Mouse (Mus musculus) c-Kit-negative CD71-positive TER-119-positive erythroid progenitor cells, embryonic 14.5 days (primary cell): ENCODE data around the gene Nr2e3.
"Not testable (repeated sequence)": the region's sequence is repeated elsewhere in the genome, so short reads cannot be mapped to it uniquely, and the experiment has no call there.

Experiments used
- DNase-seq: peaks from one replicate; pipeline ENCODE4 v3.0.0-alpha.2; 2013; ENCODE audit warnings: low read depth, low spot score

The Nr2e3 gene

DNA sequence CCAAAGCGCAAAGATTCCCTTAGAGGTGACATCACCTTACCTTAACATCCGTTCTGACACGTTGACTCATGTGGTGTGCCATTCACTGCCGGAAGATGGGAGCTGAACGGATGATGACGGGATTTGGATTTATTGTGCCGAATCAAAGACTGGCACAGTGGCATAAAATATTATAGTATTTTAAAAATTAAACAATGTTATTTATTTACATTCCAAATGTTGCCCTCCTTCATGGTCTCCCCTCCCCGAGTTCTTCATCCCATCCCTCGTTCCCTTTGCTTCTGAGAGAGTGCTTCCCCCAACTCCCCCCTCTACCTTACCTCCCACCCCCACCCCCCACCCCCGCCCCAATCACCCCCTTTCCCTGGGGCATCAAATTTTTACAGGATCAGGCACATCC lies at the start of gene Nr2e3:
Gene Nr2e3 (minus strand): TSS at position 101 of the 400 bp plus-strand sequence.
- no peak for DNase-seq

DNA sequence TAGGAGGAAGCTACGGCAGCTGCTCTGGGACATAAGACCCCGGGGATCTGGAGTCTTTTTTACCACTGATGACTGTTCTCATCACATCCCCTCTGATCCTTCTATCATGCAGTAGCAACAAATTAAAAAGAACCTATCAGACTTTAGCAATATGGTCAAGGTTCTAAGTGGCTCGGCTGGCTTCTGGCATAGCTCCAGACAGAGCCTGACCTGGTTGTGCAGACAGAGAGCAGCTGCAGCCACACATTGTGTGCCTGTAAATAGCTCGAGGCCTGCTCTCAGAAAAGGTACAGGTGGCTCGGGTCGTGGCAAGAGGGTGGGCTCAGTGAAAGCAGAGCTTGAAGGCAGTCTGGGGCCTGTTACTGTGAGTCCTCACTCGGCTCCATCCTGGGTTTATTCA lies 48.5 kb upstream of the Nr2e3 start:
- no peak for DNase-seq

DNA sequence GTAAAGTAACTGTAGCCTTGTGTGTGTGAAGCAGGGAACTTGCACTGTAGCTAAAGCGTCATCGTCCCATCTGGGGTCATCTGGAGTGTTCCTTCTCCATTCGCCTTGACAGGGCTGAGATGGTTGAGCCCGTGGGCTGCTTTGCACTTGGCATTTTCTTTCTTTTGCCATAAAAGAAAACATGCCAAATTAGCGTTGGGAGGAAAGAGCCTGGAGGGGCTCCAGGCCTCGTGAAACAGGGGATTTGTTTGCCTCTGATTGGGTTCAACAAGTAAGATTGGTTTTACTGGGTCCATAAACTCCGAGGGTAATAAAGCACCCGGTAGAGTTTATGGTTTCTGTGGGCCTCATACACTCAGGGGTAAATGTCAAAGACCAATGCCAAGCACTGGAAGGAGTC lies 41.9 kb upstream of the Nr2e3 start:
- no peak for DNase-seq

DNA sequence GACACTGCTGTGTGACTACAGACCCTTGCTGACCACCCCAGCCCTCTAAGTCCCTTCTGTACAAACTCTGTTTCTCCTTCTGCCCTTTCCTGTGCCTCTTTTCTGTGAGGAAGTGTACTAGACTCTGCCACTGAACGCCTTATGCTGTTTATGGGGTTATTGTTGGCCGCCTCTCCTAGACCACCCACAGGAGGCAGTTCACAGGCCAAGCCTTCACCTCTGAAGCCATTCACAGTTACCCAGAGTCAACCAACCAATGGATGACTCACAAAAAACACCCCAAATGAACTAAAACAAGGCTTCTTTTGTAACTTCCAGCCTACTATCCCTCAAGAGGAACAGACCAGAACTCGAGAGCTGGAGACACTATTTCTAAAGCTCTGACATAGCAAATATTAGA lies 41.0 kb upstream of the Nr2e3 start:
- no peak for DNase-seq

DNA sequence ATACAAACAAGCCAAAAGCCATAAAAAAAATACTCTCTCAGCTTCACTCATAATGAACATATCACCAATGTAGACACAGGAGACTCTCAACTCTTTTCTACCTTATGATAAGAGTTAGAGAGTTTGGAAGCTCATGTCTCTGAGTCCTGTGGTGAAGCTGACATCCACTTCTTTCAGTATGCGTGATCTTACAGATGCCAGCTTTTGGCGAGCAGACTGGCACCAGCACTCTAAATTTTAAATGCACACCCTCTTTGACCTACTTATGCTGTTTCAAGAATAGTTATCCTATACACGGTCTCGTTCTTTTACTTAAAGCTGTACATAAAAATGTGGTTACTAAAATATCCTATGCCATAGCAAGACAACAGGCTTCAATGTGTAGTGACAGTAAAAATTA lies 37.3 kb upstream of the Nr2e3 start:
- no peak for DNase-seq

DNA sequence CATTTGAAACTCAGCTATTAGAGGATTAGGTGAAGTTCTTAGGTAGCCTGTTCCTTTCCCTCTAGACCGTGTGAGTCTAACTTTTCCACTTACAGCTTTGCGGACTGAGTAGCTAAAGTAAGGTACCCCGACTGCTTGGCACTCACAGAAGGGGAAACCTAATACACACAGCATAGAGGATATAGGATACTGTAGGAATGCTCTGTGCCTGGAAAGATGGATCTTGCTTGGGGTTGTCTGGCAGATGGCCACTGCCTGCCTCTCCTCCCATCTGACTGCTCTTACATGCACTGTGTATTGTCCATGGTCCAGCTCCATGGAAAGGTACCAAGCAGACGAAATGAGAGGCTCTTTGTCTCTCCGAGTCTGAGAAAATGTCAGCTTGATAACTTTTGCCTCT lies 30.9 kb upstream of the Nr2e3 start:
- no peak for DNase-seq

DNA sequence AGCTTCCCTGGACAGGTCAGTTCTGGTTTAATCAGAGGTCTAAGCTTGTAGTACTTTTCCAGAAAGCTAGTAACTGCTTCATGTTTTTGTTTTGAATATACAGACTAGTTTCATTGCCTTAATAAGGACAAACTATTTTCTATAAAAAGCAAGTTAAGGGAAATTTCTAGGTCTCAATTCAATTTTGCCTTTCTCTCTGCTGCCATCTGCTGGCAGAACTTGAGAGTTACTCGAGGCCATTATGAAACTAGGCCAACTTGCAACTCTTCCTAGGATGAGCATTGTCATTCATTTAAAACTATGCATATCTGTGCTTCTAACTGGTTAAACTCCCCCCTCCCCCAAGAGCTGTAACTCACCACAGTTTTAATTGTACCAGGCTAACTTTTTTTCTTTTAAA lies 29.4 kb upstream of the Nr2e3 start:
- DNase-seq = peak; percentile 36

DNA sequence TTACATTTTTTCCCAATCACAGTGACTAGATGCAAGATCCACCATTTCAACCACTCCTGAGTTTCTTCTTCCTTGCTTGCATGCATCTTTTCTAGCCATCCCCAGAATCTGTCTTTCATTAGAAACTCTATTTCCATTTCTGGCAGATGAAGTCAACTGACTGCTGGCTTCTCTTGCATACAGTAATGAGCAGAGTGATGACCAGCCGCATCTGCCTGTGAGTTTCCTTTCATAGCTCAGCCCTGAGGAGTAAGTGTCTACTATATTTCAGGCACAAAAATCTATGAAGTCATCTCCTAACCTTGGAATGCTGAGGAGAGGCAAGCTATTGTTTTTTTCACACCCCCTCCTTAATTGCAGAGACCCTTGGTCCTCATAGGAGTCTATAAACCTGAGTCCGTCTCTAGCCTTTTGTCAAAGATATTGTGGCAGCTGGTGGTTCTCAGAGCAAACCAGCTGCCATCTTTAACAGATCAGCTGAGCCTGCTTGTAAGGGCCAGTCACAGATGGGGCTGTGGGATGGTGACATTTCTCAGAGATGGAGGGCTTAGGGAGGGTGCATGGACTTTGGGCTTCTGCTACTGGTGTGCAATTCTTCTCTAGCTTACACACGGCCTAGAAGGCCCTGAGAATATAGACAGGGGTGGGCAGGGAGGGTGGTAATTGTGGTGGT lies 25.6 kb upstream of the Nr2e3 start:
- no peak for DNase-seq

DNA sequence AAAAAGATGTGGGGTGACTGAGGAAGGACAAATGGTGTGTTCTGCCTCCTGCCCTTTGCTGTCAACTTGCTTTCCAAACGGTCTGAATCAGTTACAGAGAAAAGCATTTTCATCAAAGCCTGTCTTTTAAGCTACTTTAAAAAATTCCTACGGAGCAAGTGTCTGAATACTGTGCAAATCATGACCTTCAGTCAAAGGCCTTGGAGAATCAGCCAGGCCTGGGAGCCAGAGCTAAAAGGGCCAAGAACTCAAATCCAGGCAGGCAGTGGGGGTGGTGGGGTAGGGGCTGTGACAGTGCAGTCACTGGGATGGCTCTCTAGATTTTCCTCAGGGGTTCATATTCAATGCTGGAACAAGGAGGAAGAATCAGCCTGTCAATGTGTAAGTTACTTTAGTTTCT lies 20.7 kb upstream of the Nr2e3 start:
- no peak for DNase-seq

DNA sequence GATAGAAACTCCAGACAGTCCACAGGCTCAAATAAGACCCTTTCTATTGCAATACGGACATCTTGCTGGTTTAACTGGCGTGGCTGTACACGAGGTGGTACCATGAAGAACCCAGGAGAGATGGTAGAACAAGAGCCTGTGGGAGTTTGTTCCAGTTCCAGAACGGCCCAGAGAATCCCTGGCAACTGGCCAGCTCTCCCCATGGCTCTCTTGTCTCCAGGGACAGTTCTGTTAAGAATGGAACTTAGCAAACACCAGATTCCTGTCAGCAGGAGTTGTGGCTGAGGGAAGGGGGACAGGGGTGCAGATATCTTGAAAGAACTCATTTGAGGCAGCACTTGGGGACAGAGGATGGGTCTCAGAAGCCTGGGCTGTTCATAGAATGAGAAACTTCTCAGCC lies 10.8 kb upstream of the Nr2e3 start:
- DNase-seq = no peak

DNA sequence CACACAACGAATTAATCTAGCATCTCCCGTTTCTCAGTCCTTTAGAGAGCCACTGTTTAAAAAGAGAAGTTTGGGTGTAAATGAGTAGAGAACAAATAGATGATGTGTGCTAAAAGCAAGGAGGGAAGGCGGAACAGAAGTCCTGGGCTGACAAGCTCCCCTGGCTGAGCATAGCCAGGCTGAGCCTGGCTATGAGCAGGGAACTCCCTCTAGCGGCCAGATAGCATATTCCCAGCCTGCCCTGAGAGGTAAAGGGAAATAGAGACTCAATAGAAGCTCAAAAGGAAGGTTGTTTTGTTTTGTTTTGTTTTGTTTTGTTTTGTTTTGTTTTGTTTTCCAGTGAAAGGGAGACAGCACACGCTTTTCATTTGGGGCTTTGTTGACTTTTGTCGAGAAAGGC lies 8.9 kb upstream of the Nr2e3 start:
- DNase-seq = peak; percentile 9

DNA sequence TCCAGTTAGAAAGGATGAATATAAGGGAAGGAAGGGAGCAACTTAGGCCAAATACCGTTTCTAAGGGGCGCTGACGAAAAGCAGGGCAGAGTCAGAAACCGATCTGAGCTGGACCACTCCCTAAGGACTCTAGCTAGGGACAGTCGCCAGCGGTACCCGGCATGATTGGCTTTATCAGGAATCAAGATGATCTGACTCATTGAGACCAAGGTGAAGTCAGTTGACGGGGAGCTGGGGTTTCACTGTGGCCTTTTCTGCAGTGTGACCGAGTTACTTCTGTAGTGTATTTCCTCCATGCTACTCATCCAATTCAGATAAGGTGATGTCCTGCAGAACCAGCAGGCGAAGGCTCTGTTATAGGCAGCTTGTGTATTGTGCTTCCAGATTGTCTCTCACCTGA lies 4.6 kb upstream of the Nr2e3 start:
- no peak for DNase-seq

DNA sequence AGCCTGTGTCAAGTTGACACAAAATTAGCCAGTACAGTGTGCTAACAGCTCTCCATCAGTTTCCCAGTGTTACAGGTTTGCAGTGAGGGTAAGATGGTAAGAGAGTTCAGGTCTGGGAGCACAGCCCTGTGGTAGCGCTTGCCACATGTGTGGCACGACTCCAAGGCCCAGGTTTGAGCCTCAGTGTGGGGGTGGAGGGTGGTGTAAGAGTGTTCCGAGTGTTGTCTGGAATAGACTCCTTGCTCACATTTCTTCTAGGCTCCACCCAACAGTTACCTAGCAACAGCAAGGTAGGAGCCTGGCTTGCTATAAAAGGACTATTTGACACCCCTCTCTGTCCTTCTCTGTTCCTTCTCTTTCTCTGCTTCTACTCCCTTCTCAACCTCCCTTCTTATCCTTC lies 3.9 kb upstream of the Nr2e3 start:
- DNase-seq = no peak

DNA sequence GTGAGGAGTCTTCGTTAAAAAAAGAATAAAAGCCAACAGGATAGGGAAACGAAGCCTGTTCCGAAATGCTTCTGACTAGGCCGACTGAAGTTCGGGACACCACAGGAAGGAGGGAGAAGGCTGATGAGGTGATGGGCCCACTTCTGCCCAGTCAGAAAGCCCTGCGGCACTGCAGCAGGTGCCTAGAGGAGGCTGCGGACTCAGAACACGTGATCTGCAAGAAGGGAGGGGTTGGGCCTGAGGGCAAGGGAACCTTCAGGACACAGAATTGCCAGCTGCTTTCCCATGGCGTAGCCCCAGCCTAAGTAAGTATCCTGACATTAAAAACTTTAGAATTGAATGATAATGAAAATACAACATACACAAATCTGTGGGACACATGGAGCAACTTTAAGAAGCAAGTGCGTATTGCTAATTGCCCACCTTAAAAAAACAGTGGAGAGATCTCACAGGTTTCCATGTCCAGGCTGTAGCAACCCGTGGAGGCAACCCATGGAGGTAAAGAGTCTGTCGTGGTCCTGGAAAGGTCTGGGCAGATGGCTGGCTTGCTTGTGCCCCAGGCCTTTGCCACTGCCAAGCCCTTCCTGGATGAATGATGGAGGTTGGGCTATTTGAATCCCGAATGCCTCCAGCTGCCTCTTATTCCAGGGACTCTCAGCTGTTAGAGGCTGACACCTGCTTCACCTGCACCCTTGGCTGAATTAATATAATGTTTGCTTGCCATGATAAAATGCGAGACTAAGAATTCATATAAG lies 919 bp upstream of the Nr2e3 start:
- no peak for DNase-seq

DNA sequence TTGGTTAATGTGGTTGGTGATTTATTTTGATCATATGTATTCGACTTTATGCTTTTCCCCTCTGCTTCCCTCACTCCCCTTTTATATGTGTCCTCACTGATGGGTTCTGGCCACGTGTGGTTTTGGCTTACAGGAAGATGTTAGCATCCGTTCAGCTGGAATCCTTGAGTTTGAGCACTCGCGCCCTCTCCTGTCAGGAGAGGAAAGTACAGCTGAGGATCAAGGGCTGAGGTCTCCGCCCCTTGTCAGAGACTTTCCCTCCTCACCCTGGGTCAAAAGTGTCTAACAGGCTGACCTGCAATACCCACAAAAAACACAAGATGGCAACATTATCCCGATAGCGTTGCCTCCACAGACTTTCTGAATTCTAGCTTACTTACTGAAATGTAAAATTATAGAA lies 1.2 kb downstream of the Nr2e3 start:
- DNase-seq = peak; percentile 8

DNA sequence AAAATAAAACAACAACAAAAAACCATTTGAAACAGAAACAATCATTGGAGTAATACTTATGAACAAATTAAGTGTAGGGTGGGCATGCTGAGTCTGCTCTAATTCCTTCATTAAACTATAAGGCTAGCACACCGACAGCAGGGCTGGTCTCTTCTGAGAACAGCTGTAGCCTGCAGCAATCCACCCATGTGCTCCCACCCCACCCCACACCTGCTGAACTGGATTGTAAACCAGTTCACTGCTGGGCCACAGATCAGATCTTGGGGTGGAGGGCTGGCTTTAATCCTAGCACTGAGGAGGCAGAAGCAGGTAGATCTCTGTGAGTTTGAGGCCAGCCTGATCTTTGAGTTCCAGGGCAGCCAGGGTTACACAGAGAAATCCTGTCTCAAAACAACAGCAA lies 2.3 kb downstream of the Nr2e3 start:
- not testable (repeated sequence) for DNase-seq

DNA sequence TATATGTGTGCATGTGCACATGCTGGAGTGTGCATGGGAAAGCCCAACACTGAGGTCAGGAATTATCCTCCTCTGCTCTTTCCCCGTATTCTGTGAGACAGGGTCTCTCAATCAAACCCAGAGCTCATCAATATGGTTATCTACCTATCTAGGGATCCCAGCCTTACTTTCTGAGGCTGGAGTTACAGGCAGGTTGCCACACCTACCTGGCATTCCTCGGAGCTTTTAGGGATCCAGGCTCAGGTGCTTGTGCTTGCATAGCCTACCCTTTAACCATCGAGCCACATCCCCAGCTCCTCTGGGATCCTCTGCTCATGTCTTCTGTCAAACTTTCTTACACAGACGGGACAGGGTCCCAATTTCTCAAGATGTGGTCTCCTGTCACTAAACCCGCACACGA lies 4.0 kb downstream of the Nr2e3 start:
- no peak for DNase-seq

DNA sequence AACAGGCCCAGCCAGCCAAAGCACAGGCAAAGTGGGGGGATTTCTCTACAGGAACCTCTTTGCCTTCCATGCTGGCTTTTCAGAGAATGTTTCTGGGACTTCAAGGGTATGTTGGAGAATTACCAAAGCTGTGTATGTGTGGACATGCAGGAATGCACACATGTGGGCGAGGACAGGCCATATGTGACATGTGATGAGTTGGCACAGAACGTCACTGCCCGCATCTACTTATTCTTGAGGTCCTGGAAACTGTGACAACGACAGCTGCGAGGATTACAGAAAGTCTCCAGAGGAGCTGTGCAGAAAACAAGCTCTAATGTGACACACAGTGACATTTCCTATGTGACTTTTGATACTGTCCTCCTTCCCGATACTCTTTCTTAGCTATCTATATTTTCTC lies 4.8 kb downstream of the Nr2e3 start:
- DNase-seq = no peak

DNA sequence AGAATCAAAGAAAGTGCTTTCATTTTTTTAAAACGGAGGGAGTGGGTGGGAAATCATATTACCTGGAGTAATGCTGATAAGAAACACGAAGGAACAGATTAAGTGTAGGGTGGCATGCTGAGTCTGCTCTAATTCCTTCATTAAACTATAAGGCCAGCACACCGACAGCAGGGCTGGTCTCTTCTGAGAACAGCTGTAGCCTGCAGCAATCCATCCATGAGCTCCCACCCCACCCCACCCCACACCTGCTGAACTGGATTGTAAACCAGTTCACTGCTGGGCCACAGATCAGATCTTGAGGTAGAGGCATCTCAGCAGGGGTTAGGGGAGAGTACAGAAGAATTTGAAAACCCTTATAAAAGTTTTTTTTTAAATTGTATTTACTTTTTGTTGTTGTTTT lies 5.3 kb downstream of the Nr2e3 start:
- DNase-seq = no peak

DNA sequence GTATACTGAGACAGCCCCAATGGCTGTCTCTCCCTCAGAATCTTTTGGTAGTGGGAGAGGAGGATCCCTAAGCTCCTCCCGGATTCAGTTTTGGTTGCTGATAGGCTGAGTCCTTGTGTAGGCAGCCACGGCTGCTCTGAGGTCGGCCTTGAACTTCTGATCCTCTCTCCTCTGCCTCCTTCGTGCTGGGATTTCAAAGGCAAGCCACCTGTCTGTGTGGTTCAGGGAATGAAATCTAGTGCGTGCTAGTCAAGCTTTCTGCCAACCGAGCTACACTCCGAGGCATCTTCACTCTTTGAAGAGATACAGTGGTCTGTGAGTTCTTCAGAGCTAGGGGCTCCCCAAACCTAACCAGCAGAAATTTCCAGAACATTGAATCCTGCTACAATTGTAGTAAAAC lies 6.9 kb downstream of the Nr2e3 start:
- no peak for DNase-seq

DNA sequence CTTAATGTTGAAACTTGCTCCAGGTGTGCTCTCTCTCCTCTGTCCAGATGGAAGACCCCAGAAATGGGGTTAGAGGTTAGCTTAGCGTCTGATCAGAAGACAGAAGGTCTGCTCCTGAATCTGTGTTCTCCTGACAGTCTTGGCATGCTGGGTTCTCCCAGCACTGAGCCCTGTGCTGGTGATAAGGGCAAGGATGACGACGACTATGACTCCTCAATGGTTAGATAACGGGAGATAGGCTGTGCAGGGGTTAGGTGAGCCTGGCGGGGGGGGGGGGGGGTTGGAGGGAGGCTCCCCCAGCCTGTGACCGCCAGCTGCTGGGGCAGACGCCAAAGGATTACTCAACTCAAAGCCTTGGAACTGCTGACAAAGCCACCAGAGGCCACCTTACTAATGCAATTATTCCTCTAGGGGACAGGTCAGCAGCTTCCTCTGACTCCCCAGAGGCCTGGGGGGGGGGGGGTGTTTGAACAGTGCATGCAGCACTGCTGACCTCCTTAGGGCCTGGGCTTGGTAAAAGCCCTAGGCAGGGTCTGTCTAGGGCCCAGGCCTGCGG lies 7.9 kb downstream of the Nr2e3 start:
- DNase-seq = no peak

DNA sequence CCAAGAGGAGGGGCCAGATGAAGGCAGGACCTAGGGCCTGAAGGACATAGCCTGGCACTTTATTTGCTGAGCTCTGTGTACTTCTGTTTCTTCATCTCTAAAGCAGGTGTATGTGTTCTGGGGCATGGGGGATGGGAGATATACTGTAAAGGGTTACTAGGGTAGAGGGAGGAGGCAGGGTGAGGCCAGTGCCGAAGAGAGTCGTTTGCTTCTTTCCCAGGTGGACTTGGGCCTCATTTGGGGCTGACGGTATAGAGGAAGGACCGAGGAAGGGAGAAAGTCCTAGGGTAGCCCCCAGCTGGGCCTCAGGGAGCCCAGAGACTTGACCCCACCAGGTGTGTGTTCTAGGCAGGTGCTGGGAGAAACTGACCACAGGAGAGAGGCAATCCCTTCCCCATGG lies 8.5 kb downstream of the Nr2e3 start:
- DNase-seq = no peak

DNA sequence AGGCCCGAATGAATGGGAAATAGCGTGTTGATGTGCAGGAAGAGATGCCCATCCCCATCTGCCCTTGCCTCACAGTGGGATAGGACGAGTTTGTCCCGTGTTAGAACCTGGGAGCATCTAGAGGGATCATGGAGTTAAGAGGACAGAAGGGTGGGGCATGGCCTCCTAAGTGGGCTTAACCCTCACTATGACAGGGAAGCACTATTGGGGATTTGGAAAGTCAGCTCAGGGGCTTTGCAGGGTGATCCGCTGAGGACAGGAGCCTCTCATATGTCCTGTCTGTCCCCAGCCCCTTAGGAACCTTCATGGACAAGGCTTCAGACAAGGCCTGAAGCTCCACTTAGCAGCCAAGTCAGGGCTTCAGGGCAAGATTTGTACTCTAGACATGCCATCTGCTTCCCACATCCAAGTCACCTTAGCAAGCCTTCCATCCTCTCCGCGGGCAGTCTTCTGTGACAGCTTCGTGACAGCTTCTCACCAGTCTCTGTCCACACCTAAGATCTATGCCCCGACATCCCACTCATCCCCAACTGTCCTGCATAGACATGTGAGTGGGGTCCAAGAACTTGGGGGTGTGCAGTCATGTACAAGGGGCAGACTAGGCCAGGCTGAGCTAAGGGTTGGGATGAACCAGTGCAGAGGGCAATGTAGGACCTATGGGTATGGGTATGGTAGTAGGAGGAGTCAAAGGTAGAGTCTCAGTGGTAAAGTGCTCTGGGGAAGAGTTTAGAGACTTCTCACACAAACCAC lies 9.3 kb downstream of the Nr2e3 start:
- DNase-seq = no peak
